Mouse (Mus musculus): ENCODE measurements at regions not wholly inside any gene's neighbourhood (a gene's known extent, or its start where the extent isn't known, plus 50 kb on each side); places are given as distances from the start of the nearest gene placed in this dataset.
"Not testable (repeated sequence)": the region's sequence is repeated elsewhere in the genome, so short reads cannot be mapped to it uniquely, and the experiment has no call there.

DNA sequence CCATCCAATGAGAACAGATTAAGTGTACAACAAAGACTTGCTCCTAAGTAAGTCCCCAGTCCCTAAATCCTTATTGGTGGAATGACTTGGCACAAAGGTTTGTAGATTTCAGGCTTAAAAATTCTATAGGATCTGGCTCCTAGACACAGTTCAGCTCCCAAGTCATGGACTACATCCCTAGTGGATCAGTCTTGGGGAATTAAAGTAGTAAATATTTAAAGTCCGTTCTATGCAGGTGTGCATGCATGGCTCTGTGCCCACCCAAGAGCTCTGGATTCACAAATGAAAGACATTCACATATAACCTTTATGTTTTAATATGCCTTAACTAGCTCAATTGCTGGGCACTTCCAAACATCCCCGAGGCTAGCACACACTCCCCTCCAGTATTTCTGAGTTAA is 162.8 kb downstream of the Akr1d1 start:
- DNase-seq (ENCODE audit: extremely low read depth, low read depth, low spot score) = no peak

DNA sequence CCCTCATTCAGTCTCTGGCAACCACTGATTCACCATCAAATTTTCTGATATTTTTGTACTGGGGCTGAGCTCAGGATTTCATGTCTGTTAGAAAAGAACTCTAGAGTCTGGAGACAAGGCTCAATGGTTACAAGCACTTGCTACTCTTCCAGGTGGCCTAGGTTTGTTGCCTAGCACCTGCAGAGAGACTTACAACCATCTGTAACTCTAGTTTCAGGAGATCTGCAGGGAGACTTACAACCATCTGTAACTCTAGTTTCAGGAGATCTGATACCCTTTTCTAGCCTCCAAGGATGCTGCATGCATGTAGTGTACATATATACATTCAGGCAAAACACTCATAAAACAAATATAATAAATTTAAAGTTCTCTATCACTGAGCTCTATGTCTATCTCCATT is 166.1 kb downstream of the Akr1d1 start:
- no peak for DNase-seq (ENCODE audit: extremely low read depth, low read depth, low spot score)

- no peak for DNase-seq (ENCODE audit: extremely low read depth, low read depth, low spot score)
Measured at GRCm38 (mm10) chr6:37703946-37704345, 166.7 kb upstream of the Trim24 start.

DNA sequence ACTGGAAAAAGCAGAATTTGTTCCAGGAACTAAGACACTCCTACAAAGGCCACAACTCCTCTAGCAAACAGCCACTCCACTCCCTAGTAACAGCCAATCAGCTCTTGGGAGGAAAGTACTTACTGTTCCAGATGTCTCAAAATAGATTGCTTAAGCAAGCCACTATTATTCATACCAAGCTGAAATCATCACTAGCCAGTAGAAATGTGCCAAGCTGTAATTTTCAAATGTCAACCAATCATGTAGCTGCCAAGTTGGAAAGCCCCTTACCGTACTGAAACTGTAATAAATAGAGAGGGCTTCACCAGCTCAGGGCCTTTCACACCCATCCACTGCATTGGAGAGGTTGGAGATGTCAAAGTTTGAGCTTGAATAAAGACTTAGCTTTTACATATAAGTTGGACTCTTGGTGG is 164.9 kb upstream of the Trim24 start:
- no peak for DNase-seq (ENCODE audit: extremely low read depth, low read depth, low spot score)

GRCm38 (mm10) chr6:37707671-37708070 is 162.9 kb upstream of the Trim24 start:
- not testable (repeated sequence) for DNase-seq (ENCODE audit: extremely low read depth, low read depth, low spot score)

GRCm38 (mm10) chr6:37711766-37712165 is 158.8 kb upstream of the Trim24 start:
- DNase-seq (ENCODE audit: extremely low read depth, low read depth, low spot score) = no peak

GRCm38 (mm10) chr6:37713411-37713810 is 157.2 kb upstream of the Trim24 start:
- DNase-seq (ENCODE audit: extremely low read depth, low read depth, low spot score) = no peak

GRCm38 (mm10) chr6:37714223-37714928 is 156.2 kb upstream of the Trim24 start:
- no peak for DNase-seq (ENCODE audit: extremely low read depth, low read depth, low spot score)

DNA sequence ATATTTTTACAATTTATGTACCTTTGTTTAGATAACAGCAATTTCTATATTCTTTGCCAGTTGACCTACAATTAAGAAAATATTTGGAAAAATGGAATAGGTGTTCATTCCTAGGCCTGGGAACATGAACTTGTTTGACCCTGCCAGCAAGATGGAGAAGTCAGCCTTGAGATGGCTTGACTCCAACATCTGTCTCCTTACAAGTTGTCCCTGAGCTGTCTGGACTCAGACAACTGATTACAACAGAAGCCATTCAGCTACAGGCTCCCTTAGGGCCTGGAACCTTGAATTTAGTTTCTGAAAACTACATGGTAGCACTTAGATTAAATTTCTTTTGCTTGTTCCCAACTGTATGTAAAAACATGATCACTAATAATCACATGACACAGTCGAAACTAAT is 148.9 kb upstream of the Trim24 start:
- no peak for DNase-seq (ENCODE audit: extremely low read depth, low read depth, low spot score)

DNA sequence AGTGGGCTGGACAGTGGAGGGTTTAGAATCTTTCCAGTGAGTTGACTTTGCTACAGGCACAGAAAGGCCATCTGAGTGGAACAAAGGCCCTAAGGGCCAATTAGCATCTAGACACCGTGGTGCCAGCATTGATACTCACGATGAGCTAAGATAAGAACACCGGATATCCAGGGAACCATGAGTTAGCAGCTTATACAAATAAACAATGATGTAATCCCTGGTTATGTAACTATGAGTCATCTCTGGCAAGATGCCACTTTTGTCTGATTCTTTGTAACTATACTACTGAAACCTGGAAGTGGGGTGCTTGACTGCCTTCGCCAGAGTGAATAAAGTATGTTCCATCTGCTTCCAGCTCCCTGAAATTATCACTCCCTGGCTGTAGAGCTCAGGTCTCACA is 147.3 kb upstream of the Trim24 start:
- no peak for DNase-seq (ENCODE audit: extremely low read depth, low read depth, low spot score)

DNA sequence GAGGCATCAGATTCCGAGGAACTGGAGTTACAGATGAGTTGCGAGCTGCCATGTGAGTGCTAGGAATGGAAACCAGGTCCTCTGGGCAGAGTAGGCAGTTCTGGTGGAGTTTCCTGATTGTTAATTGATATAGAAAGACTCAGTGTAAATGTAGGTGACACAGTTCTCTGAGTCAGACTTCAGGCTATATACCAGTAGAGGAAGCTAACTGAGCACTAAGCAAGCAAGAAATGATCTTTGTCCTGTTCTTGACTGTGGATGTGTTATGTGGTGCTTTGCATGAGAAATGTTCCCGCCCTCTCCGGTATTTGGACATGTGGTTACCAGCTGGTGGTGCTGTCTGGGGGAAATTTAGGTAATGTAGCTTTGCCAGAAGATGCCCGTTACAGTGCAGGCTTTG is 146.4 kb upstream of the Trim24 start:
- no peak for DNase-seq (ENCODE audit: extremely low read depth, low read depth, low spot score)

DNA sequence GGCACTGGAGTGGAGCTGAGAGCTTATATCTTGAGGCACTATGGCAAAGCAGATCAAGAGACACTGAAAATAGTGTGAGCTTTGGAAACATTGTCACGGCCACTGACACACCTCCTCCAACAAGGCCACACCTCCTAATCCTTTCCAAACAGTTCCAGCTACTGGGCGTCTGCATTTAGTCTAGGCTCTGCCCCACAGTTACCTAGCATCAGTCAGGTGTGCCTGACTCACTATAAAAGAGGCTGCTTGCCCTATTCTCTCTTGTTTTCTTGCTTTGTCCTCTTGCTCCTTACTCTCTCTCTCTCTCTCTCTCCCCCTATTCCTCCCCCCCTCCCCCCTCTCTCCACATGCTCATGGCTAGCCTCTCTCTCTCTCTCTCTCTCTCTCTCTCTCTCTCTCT is 142.0 kb upstream of the Trim24 start:
- no peak for DNase-seq (ENCODE audit: extremely low read depth, low read depth, low spot score)

GRCm38 (mm10) chr6:37729165-37729564 is 141.4 kb upstream of the Trim24 start:
- no peak for DNase-seq (ENCODE audit: extremely low read depth, low read depth, low spot score)

DNA sequence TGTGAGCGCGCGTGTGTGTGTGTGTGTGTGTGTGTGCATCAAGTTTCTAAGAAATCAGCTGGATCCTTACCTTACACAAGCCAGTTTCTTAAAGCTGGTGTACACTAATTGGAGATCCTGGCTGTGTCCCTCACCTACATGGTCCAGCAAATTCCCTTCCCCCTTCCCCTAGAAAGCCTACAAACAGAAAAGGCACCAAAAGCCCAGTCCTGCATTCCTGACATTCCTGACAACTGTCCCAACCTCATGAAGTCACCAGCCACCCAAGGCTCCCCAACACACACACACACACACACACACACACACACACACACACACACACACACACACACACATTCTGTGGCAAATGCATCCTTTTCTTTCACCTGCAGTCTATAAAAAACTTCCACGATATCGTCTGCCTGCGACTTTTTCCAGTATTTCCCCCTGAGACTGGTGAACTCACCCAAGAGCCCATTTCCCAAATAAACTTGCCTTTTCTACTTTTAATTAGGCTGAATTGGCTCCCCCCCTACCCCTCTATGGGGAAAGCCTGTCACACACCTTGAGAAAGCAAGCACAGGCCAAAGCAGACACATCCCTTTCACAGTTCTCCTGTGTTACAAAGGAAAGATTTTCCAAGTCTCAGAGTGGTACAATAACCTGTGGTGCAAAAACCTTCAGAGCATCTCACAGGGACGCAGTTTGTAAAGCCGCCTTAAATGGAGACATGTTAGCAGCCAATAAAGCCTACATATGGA is 139.9 kb upstream of the Trim24 start:
- DNase-seq (ENCODE audit: extremely low read depth, low read depth, low spot score) = no peak

DNA sequence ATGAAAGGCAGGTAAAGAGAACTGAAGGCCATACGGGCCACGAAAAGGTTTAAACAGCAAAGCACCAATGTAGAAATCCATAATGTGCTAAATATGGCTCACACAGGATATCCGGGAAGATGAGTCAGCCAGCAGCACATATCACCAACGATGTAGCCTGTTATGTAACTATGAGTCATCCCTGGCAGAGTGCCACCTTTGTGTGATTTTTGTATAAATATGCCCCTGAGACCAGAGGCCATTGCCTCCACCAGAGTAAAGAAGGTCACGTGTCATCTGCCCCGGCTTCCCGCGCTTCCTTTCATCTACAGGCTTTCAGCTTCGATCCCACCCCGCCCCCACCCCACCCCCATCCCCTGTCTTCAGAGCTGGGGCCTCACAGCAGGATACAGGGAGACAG is 138.2 kb upstream of the Trim24 start:
- DNase-seq (ENCODE audit: extremely low read depth, low read depth, low spot score) = no peak

GRCm38 (mm10) chr6:37735288-37735961 is 135.2 kb upstream of the Trim24 start:
- DNase-seq (ENCODE audit: extremely low read depth, low read depth, low spot score) = no peak

DNA sequence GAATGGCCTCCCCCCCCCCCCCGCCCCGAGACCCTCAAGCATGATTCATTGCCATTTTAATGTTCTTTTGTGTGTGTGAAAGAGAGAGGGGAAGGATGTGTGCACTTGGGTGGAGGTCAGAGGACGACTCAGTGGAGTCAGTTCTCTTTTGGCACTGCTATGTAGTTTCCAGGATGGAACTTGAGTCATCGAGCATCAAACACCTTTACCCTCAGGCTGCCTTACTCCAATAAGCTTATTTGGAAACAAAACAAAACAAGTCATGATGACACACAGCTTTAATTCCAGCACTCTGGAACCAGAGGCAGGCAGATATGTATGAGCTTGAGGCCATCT is 134.7 kb upstream of the Trim24 start:
- DNase-seq (ENCODE audit: extremely low read depth, low read depth, low spot score) = no peak

DNA sequence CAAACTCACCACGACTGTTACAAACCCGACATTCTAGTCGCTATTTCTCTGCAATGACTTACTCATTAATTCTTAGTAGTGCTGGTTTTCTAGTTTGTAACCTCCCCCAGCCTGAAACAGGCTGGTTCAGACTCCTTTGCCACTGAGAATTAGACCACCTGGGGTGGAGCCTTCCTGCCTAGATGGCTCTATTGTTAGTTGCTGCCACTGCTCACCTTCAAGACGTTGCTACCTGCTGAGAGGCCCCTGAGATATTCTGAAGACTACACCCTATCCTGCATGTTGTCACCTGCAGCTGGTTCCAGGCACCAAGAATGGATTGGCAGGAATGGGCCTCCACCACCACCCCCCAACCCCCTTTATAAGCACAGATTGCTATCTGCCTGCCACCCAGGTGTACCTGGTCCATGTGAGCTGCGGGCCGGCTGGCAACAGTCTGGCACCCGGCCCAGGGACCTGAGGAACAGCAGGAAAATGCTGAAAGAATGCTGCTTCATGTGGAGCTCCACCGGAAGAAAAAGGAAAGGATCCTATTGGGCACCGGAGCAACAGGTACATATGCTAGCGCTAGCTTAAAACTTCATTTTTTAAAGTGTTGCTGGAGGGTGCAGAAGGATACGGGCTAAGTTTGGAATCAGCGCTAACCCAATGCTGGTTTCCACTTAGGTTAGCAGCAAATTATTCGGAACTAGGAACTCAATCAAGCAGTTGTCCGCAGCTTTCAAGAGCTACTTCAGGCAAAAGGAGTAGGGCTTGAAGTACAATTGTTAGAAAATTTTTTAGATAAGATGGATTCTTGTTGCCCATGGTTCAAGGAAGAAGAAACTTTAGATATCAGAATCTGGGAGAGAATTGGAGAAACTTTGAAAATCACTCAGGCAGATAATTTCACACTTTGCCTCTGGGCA is 129.4 kb upstream of the Trim24 start:
- DNase-seq (ENCODE audit: extremely low read depth, low read depth, low spot score) = no peak

DNA sequence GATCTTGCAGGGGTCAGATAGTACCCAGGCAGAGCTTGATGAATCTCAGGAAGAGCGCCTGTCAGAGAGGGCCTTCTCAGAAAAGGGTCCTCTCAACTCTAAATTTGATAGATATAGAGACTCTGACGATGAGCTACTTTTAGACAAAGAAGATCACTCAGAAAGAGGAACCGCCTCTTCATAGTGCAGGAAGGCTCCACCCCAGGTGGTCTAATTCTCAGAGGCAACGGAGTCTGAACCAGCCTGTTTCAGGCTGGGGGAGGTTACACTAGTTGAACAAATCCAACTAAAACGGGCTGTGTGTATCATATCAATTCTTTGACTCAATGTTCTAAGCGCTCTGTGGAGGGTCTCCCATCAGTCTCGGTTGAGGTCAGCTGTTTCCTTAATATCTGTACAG is 128.7 kb upstream of the Trim24 start:
- DNase-seq (ENCODE audit: extremely low read depth, low read depth, low spot score) = not testable (repeated sequence)

DNA sequence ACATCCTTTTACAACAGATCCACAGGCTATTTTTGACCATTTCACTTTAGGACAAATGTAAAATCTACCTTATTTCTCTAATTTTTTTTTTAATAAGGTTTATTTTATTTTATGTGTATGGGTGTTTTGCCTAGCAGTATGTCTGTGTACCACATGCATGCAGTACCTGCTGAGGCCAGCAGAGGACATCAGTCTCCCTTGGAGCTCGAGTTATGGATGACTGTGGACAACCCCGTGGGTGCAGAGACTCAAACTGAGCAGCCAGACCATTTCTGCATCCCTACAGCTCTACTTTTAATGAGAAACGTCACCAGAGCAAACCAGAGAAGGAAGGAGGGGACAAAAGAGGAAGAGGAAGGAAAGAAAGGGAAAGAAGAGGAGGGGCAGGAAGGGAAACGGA is 125.9 kb upstream of the Trim24 start:
- DNase-seq (ENCODE audit: extremely low read depth, low read depth, low spot score) = no peak

DNA sequence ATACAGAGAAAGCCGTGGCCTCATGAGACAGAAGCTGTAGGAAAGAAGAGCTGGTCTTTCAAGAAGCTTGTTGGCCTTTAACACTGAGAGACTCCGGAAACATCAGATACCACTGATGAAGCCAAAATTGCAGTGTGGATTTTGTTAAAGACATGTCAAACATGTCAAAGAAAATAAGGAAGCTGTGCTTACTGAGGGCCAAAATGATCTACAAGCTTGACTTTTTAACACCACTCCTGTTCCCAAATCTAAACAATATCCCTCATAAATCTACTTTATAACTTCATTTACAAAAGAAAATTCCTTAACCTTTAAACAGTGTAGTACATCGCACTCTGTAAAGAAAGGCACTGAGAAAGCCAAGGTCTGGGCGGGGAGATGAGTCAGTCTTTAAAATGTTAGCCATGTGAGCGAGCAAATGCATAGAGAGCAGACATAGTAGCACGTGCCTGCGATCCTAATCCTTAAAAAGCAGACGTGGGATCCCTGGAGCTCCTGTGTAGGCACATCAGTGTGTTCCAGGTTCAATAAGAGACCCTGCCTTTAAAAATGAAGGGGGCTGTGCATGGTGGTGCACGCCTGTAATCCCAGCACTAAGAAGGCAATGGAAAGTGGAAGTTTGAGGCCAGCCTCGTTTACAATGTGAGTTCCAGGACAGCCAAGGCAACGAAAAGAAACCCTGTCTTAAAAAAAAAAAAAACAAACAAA is 125.1 kb upstream of the Trim24 start:
- DNase-seq (ENCODE audit: extremely low read depth, low read depth, low spot score) = no peak

Data from fat pad, adult 2 months (tissue).